Mouse (Mus musculus) gastrocnemius, postnatal 14 days (tissue): ENCODE results near the gene Gm4312. TPM values are rescaled to one million over a fixed set of nuclear protein-coding genes. Genes with fewer than 3 reads are reported as not detected.
A peak's percentile ranks its signal among the peaks of the same experiment; 100 is the strongest.
"Not testable (repeated sequence)": the region's sequence is repeated elsewhere in the genome, so short reads cannot be mapped to it uniquely, and the experiment has no call there.

Experiments used
- DNase-seq: peaks from one replicate; pipeline ENCODE4 v3.0.0; 2021; ENCODE audit warnings: mixed read lengths
- intact Hi-C: fragments of 180-260 bp; cut with DNase I; formaldehyde crosslinking; loops from one replicate; pipeline ENCODE4 v1.15.1; 2025; ENCODE audit warnings: low total_unique reads
- long read RNA-seq, 2 experiments: library from polyadenylated mRNA; stranded (forward); transcript quantifications; one replicate each; pipeline ENCODE4 v2.0.0; 2021
- total RNA-seq, 2 experiments: library from RNA; stranded (reverse); gene quantifications; 2 replicates each; pipeline ENCODE4 v1.2.3; 2021

The Gm4312 gene
- not detected for total RNA-seq
- long read RNA-seq, experiment 1 = 0 reads
- long read RNA-seq, experiment 2 = 0 reads

GRCm38 (mm10) chr10:100382460-100382859, at the start of gene Gm4312:
Gene Gm4312, minus strand, starts transcription at chr10:100382560.
- intact Hi-C loops, DNase-seq: not testable (repeated sequence)

- intact Hi-C loops = no loop called here
- peak; percentile 8 for DNase-seq
Measured at GRCm38 (mm10) chr10:100427592-100427991, 45.2 kb upstream of the Gm4312 start.

- intact Hi-C loops = no loop called here
- no peak for DNase-seq
Measured at GRCm38 (mm10) chr10:100415566-100415965, 33.2 kb upstream of the Gm4312 start.

- intact Hi-C loops, DNase-seq: not testable (repeated sequence)
Measured at GRCm38 (mm10) chr10:100402301-100402700, 19.9 kb upstream of the Gm4312 start.

GRCm38 (mm10) chr10:100361038-100361437, 21.3 kb downstream of the Gm4312 start, which contains the start of gene Gm4307:
Gene Gm4307, plus strand, starts transcription at chr10:100361338.
- DNase-seq, intact Hi-C loops: not testable (repeated sequence)

- peak; percentile 4 for DNase-seq
- intact Hi-C loops = not testable (repeated sequence)
Measured at GRCm38 (mm10) chr10:100356841-100357240, 25.5 kb downstream of the Gm4312 start.

- intact Hi-C loops, DNase-seq: not testable (repeated sequence)
Measured at GRCm38 (mm10) chr10:100350793-100351192, 31.6 kb downstream of the Gm4312 start, which contains the start of gene Gm4305. Gene Gm4305, plus strand, starts transcription at chr10:100351093.

- intact Hi-C loops, DNase-seq: not testable (repeated sequence)
Measured at GRCm38 (mm10) chr10:100345672-100346071, 36.7 kb downstream of the Gm4312 start, which contains the start of gene Gm4303. Gene Gm4303, plus strand, starts transcription at chr10:100345972.

- intact Hi-C loops, DNase-seq: not testable (repeated sequence)
Measured at GRCm38 (mm10) chr10:100340536-100340935, 41.8 kb downstream of the Gm4312 start, which contains the start of gene Gm4302. Gene Gm4302, plus strand, starts transcription at chr10:100340836.

- intact Hi-C loops, DNase-seq: not testable (repeated sequence)
Measured at GRCm38 (mm10) chr10:100335376-100335775, 47.0 kb downstream of the Gm4312 start, which contains the start of gene Gm4301. Gene Gm4301, plus strand, starts transcription at chr10:100335676.

Other genes starting within 250 kb of the Gm4312 start
- gene Gm4301, start 46.9 kb downstream of the Gm4312 start, total RNA-seq = not detected
- gene Gm4302, start 41.7 kb downstream of the Gm4312 start, total RNA-seq = not detected
- gene Gm4303, start 36.6 kb downstream of the Gm4312 start, total RNA-seq = not detected
- gene Gm4305, start 31.5 kb downstream of the Gm4312 start, total RNA-seq = not detected
- gene Gm4307, start 21.2 kb downstream of the Gm4312 start, total RNA-seq = not detected
- 10 to 100 TPM in 1 of 2 experiments, 1 to 10 TPM in 1; 9.5 to 10.0 TPM for gene Tmtc3, start 104.8 kb upstream of the Gm4312 start, total RNA-seq
- gene Cep290, start 105.0 kb upstream of the Gm4312 start, total RNA-seq = 1 to 10 TPM; 1.8 to 1.9 TPM
- gene 4930430F08Rik, start 207.9 kb upstream of the Gm4312 start, total RNA-seq = 1 to 10 TPM; 5.5 to 5.9 TPM
- not detected for gene 1700017N19Rik, start 207.9 kb upstream of the Gm4312 start, total RNA-seq